Mouse (Mus musculus) embryo, embryonic 10 days (tissue): ENCODE measurements at regions not wholly inside any gene's neighbourhood (a gene's known extent, or its start where the extent isn't known, plus 50 kb on each side); places are given as distances from the start of the nearest gene placed in this dataset.

ENCODE experiments used
- DNase-seq: peaks from one replicate; pipeline ENCODE4 v3.0.0-alpha.2; 2015; ENCODE audit warnings: low spot score

GRCm38 (mm10) chr3:144137483-144137882 is 67.5 kb downstream of the Lmo4 start:
- DNase-seq: no peak

GRCm38 (mm10) chr3:144136432-144136831 is 68.6 kb downstream of the Lmo4 start:
- DNase-seq: no peak

- DNase-seq: no peak
These were observed 69.4 kb downstream of the Lmo4 start for GRCm38 (mm10) chr3:144135646-144136045.

GRCm38 (mm10) chr3:144128042-144128441 is 77.0 kb downstream of the Lmo4 start:
- DNase-seq: no peak

- no peak for DNase-seq
These were observed 80.7 kb downstream of the Lmo4 start for GRCm38 (mm10) chr3:144124353-144124752.

- no peak for DNase-seq
These were observed 81.5 kb downstream of the Lmo4 start for GRCm38 (mm10) chr3:144123361-144124072.

- no peak for DNase-seq
These were observed 85.9 kb downstream of the Lmo4 start for GRCm38 (mm10) chr3:144119076-144119475.

GRCm38 (mm10) chr3:144113672-144114645 is 91.1 kb downstream of the Lmo4 start:
- no peak for DNase-seq

- DNase-seq: no peak
These were observed 94.5 kb downstream of the Lmo4 start for GRCm38 (mm10) chr3:144110331-144111080.

- no peak for DNase-seq
These were observed 95.3 kb downstream of the Lmo4 start for GRCm38 (mm10) chr3:144109769-144110168.

- no peak for DNase-seq
These were observed 96.7 kb downstream of the Lmo4 start for GRCm38 (mm10) chr3:144108310-144108709.

GRCm38 (mm10) chr3:144107664-144108063 is 97.4 kb downstream of the Lmo4 start:
- DNase-seq: no peak

GRCm38 (mm10) chr3:144104366-144104765 is 100.7 kb downstream of the Lmo4 start:
- DNase-seq: no peak

GRCm38 (mm10) chr3:144099444-144099843 is 105.6 kb downstream of the Lmo4 start:
- no peak for DNase-seq

- no peak for DNase-seq
These were observed 106.3 kb downstream of the Lmo4 start for GRCm38 (mm10) chr3:144098762-144099161.

GRCm38 (mm10) chr3:144091231-144091630 is 113.8 kb downstream of the Lmo4 start:
- DNase-seq: no peak

GRCm38 (mm10) chr3:144089790-144090256 is 115.2 kb downstream of the Lmo4 start:
- DNase-seq: no peak

GRCm38 (mm10) chr3:144088261-144088884 is 116.6 kb downstream of the Lmo4 start:
- no peak for DNase-seq

- DNase-seq: no peak
These were observed 117.2 kb downstream of the Lmo4 start for GRCm38 (mm10) chr3:144087771-144088170.

- DNase-seq: no peak
These were observed 118.8 kb downstream of the Lmo4 start for GRCm38 (mm10) chr3:144086176-144086575.

- DNase-seq: no peak
These were observed 125.1 kb downstream of the Lmo4 start for GRCm38 (mm10) chr3:144079960-144080359.
